Mouse (Mus musculus): ENCODE results near the gene Fbxo47.
A peak's percentile ranks its signal among the peaks of the same experiment; 100 is the strongest.

The Fbxo47 gene

DNA sequence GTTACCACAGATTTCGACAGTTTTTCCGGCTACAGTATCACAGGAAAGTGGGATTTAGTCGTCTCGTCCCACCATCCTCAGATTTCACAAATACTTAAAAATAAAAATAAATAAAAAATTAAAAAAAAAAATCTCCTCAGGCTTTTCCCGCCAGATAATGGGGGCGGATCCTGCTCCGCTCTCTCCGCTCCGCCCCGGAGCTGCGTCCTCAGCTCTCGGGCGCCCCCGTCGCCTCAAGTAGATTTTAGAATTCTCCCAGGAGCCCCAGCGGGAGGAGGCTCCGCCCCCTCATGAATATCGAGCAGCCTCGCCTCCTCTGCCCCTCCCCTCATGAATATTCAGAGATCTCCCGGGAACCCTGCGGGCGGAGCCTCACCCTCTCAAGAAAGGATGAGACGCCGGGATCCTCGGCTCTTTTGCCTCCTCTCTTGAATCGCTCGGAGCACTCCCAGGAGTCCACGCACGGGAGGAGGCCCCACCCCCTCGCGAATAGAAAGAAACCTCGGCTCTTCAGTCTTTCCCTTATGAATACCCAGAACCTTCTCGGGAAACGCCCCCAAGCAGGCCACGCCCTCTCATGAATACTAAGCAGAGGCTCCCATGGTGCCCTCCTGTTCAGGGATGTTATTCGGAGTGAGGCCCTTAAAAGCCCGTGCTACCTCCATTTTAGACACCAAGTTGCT, at the start of gene Fbxo47:
Gene Fbxo47 (minus strand): TSS at position 237 of the 683 bp plus-strand sequence.
- peak; percentile 91 to 93 for DNase-seq (ENCODE audit: low spot score in 2 of 2)

DNA sequence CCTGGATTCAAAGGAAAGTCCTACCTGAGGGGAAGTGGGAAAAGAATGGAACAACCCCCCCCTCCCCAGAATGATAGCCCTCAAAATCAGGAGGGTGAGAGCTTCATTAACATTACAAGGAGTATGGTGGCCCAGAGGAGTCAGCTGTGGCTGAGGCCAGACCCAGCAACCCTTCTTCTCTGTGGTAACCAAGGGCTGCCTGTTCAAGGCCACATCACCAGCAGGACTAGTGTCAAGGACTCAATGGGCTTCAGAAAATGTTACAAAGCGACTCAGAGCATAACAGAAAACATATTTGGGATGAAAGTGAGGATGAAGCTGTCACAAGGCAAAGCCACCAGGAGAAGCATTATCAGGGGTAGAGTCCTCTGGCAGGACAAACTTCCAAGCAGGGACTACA, 49.6 kb upstream of the Fbxo47 start:
- DNase-seq (ENCODE audit: low spot score in 2 of 2): no peak

DNA sequence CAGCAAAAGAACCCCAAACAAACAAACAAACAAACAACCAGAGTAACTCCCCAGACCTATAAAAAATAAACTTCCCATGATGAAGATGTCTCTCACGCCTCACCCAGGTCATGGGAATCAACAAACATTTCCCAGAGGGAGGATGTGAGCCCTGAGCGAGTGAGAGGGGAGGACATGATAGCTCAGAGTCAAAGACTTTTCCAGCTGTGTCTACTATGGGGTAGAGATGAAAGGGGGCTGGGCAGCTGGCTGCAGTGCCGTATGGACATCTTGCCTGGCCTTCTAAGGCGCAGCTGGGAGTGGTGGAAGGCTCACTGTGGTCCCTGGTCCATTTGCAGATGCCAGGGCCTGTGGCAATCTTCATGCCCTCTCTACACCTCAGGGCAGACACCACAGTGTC, 45.0 kb upstream of the Fbxo47 start:
- DNase-seq (ENCODE audit: low spot score in 2 of 2): no peak

DNA sequence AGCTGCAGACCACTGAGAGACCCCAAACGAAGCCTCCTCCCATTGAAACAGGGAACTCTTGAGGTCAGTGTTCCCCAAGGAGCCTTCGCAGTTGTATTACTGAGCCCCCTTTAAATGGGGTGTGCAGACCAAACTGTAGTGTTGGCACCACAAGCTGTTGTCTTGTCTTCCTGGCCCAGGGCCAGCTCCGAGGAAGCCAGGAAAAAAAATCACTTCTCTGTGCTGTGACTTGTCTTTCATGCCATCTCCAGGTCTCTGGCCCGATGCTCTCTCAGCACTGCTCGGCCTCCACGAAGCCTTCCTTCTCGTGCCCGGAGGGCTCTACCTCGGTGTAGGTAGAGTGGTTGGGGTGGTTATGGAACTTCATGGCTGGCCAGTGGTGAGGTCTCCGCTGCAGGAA, 40.3 kb upstream of the Fbxo47 start:
- no peak for DNase-seq (ENCODE audit: low spot score in 2 of 2)

DNA sequence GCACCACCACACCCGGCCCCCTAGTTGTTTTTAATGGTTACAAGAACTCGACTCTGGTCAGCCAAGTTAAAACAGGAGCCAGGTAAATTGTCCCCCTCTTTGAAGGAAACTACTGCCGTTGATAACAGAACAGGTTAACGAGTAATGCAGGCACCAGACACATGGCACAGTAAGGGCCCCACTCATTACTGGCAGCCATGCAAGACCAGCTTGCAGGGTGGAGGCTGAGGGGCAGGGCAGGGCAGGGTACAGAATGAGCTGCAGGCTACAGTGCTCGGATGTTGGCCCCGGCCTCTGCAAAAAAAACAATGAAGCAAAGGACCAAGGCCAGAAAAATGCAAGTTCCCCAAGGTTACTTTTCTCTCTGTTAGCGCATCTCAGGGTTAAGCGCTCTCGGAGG, 39.7 kb upstream of the Fbxo47 start:
- no peak for DNase-seq (ENCODE audit: low spot score in 2 of 2)

DNA sequence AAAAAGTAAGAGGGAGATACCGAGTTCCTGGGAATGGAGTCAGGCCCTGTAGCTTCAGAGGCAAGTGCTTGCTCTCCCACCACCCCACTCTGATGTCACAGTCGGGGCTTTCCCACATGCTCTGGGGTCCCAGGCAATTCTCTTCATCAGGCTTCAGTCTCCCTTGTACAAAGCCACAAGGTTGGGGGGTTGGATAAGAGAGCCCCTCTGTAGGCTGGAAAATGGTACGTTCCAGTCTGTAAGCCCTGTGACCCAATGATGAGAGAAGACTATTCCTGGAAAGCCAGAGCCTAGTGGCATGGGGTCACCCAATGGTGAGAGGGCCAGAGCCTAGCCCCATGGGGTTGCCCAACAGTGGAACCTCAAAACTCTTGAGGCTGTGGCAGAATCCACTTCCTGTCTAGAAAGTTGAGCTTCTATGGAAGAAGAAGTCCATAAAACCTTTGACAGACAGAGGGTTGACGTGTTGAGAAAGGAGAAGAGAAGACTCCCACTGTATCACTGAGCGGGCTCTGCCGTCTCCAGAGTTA, 32.1 kb upstream of the Fbxo47 start:
- DNase-seq (ENCODE audit: low spot score in 2 of 2): no peak

DNA sequence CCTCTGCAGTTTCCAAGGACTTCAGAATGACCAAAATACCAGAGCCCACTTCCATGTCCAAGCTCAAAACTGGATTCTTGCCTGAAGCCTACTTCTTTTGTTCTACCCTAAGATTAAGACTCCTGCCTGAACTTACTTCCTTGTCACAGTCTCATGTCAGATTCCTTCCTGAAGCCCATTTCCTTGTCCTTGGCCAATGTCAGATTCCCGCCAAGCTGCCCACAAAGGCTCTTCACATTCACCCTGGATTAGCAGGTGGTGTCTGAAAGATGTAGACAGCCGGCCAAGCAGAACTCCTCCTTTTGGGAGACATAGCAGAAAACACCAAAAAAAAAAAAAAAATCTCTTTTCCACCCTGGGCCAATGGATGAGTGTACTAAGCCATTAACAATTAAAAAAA, 31.5 kb upstream of the Fbxo47 start:
- no peak for DNase-seq (ENCODE audit: low spot score in 2 of 2)

DNA sequence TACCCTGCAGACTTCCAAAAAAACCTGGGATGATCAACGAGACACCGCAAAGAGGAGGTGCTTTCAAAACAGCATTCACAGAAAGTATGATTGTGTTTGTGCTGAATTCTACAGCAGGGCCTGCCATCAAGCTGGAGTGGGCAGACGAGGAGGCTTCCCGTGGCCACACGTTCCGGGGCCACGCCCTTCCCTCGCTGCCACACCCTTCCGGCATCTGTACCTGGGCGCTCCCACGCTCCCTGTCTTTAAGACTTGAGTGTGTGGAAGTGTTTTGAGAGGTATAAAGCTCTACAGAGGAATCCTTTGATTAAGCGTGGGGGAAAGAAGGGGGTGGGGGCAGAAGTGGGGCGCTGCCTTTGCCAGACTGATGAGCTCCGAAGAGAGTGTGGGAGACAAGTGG, 29.2 kb upstream of the Fbxo47 start:
- DNase-seq (ENCODE audit: low spot score in 2 of 2): no peak

DNA sequence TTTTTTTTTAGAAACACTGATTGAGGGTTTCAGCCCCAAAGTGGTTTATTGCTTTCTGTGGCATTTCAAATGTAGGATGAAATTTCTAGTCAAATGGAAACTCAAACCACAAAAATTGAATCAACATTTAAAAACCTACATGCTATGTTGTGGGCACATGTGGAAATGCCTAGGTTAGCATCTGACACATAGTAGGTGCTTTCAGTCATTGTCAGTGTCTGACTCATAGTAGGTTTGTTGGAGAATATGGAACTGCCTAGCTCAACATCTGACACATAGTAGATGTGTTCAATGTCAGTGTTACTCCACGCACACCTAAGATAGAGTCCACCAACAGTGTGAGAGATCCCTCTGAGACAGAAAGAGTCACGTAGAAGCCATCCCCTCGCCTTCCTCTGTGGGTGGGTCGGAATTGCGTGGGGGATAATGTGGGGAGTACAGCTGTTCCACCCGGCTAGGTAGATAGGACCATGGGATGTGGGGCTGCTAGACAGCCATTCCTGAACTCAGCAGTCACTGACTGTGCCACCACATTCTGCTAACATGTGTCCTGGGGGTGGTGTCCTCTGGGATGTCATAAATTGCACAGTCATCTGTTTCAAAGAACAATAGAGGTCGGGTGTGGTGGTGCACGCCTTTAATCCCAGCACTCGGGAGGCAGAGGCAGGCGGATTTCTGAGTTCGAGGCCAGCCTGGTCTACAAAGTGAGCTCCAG, 24.8 kb upstream of the Fbxo47 start:
- DNase-seq (ENCODE audit: low spot score in 2 of 2): no peak

DNA sequence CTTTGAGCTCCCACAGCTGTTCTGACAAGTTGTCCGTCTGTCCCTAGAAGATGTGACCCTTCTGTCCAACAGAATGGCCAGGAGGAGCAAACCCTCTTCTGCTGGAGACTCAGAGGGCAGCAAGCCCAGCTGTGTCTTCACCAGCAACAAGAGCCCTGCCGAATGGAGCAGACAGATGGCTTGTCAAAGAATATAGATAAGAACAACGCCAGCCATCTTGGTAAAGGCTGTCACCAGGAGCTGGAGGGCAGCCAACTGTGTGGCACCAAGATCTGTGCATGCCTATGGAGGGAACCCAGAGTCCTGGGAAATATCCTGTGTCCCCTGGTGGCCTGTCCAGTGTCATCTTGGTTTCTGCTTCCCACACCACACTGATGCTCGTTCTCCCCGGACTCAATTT, 24.0 kb upstream of the Fbxo47 start:
- no peak for DNase-seq (ENCODE audit: low spot score in 2 of 2)

DNA sequence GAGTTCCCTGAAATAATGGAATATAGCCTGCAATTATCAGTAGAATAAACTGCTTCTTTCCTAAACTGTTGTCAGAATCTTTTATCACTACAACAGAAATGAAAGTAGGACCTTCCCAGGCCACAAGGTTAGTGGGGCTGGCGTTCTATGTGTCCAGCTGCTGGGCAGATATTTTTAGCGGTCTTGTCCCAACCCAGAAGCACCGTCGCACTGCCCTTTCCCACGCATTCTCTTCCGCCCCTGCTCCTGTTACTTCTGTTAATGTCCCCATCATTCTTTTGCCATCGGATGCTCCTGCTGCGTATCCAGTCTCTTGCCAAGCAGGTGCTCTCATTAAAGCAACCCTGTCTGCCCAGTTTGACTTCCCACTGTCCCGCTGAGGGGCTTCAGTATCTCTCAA, 23.0 kb upstream of the Fbxo47 start:
- DNase-seq (ENCODE audit: low spot score in 2 of 2): no peak

DNA sequence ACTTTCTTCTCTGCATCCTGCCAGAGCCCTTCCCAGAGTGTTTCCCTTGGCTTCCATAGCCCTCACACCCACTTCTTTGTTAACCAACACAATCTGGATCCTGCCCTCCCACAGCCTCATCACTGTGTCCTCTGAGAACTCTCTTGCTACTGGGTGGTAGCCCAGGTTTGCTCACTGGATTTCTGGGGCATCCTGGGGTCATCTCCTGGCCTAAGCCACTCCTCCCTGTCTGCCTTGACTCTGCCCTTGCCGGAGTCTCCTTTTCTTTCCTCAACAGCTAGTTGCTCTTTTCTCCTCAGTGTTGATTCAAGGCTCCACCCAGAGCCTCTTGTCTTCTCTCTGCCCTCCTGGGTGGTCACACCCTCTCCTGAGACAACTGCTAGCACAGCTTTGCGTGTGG, 22.0 kb upstream of the Fbxo47 start:
- no peak for DNase-seq (ENCODE audit: low spot score in 2 of 2)

DNA sequence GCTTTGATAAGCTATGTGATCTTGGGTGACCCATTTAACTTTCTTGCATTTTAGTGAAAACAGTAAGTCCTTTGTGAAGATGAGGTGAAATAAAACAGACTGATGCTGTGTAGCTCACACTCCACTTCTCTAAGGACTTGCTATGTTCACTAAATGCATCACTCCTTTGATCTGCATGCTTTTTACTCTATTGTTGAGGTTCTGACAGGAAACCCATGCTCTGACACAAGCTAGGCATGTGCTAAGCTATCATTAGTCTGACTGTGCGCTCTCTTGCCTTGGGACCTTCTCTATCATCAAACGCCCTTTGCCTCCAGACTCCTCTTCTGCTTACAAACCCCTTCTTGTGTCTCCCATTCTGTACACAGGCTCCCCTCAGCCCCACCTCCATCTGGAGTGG, 21.6 kb upstream of the Fbxo47 start:
- DNase-seq (ENCODE audit: low spot score in 2 of 2): no peak

DNA sequence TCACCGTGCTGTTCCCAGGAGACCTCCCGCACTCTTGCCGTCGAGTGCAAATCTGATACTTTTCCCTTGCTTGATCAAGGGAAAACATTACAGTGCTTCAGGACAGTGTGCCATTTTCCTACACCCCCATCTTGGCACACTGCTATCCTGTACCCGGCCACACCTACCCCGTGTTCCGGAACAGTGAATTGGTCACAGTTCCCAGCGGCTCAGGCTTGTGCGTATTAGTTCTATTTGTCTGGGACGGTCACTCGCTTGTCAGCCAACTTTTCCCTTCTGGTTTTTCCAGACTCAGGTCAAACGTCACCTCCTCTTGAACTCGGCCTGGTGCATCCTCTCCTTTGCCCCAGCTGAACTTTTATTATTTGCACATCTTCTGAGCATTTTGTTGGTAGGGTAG, 20.8 kb upstream of the Fbxo47 start:
- DNase-seq (ENCODE audit: low spot score in 2 of 2): no peak

DNA sequence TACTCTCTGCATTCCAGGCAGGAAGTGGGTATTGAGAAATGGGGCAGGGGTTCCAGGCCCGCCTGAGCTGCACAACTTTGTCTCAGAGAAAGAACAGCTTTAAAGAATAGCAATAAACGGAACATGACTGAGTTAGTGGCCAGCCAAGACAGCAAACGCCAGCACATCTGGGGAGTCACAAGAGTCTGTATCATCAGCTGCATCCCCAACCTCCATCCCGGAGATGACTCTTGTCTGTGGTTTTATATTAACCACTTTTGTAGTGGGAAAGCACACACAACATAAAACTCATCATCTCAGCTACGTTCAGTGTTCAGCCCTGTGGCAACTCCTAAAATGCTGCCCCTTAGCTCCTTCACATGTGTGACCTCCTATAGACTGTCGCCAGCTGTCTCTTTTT, 17.9 kb upstream of the Fbxo47 start:
- no peak for DNase-seq (ENCODE audit: low spot score in 2 of 2)

DNA sequence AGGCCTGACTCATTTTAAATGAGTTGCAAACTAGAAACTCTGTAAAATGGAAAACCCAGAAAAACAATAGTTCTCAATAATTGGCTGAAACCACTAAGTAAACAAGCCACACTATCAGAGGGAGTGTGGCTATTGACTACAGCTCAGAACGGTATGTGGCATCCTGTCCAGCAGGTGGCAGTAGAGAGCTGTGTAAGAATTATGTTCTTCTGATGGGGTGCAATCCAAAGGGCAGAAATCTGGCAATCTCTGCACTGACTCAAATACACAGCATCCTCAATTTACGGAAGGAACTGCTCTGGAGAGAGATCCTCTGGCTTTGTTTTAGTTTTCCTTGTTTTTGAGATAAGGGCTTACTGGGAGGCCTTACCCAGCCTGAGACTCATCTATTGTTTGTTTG, 15.9 kb upstream of the Fbxo47 start:
- peak; percentile 57 to 80 for DNase-seq (ENCODE audit: low spot score in 2 of 2)

DNA sequence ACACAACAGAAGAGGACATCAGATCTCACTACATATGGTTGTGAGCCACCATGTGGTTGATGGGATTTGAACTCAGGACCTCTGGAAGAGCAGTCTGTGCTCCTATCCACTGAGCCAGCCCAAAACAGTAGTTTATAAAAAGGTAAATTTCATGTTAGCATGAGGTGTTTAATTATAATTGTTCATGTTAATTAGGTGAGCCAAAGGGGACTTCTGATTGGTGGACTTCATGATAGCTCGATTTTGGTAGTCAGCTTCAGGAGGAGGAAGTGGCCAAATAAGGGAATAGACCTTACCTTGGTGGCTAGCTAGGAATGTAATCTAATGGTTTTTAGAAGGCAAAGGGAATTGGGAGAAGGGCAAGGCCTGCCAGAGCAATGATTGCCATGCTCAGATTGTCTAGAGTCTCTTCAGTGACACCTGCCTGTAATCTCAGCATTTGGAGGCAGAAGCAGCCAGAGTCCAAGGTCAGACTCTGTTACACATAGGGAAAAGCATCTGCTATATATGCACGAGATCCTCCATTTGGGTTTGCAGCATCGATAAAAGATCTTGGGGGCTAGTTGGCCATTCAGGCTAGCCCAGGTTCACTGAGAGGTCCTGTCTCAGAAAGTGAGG, 13.7 kb upstream of the Fbxo47 start:
- no peak for DNase-seq (ENCODE audit: low spot score in 2 of 2)

DNA sequence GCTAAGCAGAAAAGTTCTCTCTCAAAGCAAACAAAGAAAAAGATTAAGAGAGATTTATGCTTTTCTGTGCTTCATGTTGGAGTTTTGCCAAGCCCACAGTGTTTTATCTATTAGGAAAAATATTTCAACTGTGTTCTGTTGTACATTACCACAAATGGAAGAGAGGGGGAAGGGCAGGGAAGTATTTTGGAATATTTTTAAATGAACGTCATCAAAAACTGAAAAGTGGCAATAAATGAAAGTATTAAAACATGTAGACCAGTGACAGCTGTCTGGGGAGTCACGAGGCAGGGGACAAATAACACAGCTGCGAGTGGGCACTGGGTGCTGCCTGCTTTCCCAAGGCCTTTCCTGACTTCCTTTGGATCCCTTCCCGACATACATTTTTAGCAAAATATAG, 12.7 kb upstream of the Fbxo47 start:
- no peak for DNase-seq (ENCODE audit: low spot score in 2 of 2)

DNA sequence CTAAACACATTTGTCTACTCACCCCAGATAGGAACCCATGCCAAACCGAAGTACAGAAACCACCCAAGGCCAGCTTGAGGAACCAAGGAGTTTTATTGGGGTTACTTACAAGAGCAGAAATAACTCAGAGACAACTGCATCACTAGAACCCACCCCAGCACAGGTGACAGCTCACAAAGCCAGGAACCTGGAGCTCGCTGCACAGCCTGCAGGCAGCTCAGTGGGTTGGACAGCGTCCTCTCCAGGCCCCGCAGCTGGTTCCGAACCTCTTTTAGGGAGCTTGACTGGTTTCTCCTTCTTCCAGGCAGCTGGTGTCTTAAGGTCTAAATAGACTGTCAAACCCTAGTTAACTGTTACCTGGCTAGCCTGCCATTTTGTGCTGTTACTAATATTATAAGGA, 7.9 kb upstream of the Fbxo47 start:
- no peak for DNase-seq (ENCODE audit: low spot score in 2 of 2)

DNA sequence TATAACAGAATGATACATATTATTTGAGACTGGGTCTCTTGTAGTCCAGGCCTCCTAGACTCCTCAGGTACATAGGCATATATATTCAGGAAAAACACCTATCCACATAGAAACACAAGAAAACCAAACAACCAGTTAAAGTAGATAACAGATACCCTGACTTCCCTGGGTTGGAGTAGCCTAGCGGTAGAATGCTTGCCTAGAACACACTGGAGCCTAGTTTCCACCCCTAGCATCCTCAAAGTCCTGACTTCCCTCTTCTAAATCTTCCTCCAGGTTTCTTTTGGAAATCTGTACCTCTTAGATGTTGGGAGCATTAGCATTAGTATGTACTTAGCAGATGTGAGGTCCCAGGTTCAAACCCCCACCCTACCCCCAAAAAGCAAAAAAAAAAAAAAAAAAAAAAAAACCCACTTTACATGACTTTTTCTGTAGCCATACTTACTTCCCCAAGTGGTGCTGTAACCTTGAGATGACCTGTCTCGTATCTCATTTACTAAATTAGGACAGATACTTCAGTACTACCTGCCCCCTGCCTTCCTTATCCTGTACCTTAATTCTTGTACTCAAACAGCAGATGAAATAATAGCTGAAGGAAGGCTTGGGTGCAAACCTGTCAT, 1.5 kb upstream of the Fbxo47 start:
- no peak for DNase-seq (ENCODE audit: low spot score in 2 of 2)

DNA sequence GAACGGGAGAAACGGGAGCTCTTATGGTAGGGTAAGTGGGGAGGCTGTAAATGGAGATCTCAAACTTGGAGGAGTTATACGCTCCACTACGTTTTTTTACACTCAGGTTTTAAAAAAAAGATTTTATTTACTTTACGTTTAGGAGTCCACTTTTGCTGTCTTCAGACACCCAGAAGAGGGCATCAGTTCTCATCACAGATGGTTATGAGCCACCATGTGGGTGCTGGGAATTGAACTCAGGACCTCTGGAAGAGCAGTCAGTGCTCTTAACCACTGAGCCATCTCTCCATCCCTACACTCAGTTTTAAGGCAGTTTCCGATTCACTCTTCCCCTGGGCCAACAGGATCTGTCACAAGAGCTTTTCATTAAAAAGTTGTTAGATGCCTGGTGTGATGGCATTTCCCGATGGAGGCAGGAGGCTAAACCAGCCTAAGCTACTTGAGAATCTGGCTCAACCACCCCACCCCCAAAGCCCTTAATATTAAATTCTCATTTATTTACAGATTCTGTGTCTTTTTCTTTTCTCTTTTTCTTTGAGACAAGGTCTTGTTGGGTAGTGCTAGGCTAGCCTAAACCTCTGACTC, 739 bp upstream of the Fbxo47 start:
- no peak for DNase-seq (ENCODE audit: low spot score in 2 of 2)

DNA sequence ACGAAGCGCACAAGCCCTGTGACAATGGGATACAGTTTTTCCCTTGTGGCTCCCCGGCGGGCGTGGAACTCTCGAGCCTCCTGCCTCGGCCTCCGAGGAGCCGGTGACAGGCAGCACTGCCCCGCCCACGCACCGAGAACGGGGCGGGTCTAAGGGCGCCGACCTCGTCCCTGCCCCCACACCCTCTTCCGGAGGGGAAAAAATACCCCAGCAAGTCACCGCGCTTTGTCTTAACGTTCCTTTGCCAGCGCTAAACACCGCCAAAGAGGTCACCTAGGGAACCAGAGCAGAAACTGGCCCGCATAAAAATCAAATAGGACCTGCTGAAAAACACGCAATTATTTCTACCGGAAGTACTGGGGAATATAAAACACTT, 424 bp downstream of the Fbxo47 start:
- peak; percentile 39 to 65 for DNase-seq (ENCODE audit: low spot score in 2 of 2)
